Mouse (Mus musculus) cerebellum, adult 2 months (tissue): ENCODE results near the gene Spata2.

ENCODE experiments used
- CTCF ChIP-seq: fragments of 200-500 bp; IDR thresholded peaks from 2 replicates; pipeline ENCODE4 v1.5.1; 2011; ENCODE audit warnings: low read depth, mild to moderate bottlenecking, control low read depth, low read length, moderate library complexity, borderline replicate concordance; ENCODE audit not compliant: insufficient read depth
- POLR2A ChIP-seq: fragments of 200-500 bp; IDR thresholded peaks from 2 replicates; pipeline ENCODE4 v1.6.1; 2011; ENCODE audit warnings: low read length, control low read depth, borderline replicate concordance; ENCODE audit not compliant: insufficient read depth

DNA sequence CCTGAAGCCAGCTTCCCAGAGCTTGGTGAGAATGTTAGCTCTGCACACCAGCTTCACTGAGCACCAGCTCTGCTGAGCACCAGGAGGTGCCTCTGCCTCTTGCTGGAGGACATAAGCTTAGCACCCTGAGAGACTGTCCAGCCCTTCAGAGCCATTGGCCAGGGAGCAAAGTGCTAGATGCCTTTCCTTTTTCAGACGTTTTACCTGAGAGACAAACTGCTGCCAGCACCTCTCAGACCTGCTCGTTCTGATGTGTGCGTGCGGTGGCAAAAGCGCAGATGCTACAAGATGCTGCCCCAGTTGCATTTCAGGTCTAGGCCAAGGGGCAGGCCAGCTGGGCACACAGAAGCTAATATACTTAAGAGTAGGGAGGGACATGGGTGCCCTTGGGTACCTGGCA, 17.1 kb downstream of the Spata2 start:
- TF ChIP-seq POLR2A (no peak), CTCF (no peak)
